Mouse (Mus musculus) cortical plate, adult 2 months (tissue): ENCODE measurements around the gene Ska3. TPM values are rescaled to one million over a fixed set of nuclear protein-coding genes. Genes with fewer than 3 reads are reported as not detected.

Experiments
- H3K27ac ChIP-seq: fragments of 200-500 bp; 2 replicates; pipeline ENCODE4 v1.5.1; 2012; ENCODE audit warnings: low read length, control low read depth, inconsistent platforms; ENCODE audit not compliant: insufficient read depth
- H3K4me1 ChIP-seq: fragments of 200-500 bp; 2 replicates; pipeline ENCODE4 v1.6.1; 2011; ENCODE audit warnings: low read length; ENCODE audit not compliant: control insufficient read depth, insufficient read depth
- H3K4me3 ChIP-seq: fragments of 200-500 bp; 2 replicates; pipeline ENCODE4 v1.5.1; 2011; ENCODE audit warnings: mild to moderate bottlenecking, low read length, control low read depth; ENCODE audit not compliant: insufficient read depth
- CTCF ChIP-seq: fragments of 200-500 bp; IDR thresholded peaks from 2 replicates; pipeline ENCODE4 v1.5.1; 2011; ENCODE audit warnings: mild to moderate bottlenecking, control low read depth, low read length; ENCODE audit not compliant: insufficient read depth; ENCODE audit errors: extremely low read depth
- POLR2A ChIP-seq: fragments of 200-500 bp; IDR thresholded peaks from 2 replicates; pipeline ENCODE4 v1.6.1; 2011; ENCODE audit warnings: mild to moderate bottlenecking, low read length, control low read depth; ENCODE audit not compliant: insufficient read depth; ENCODE audit errors: extremely low read depth
- polyA plus RNA-seq: library from polyadenylated mRNA; depleted of rRNA; stranded (reverse); fragments of >200 nt; gene quantifications from 2 replicates; pipeline ENCODE4 v1.2.3, GENCODE M21; 2012

Ska3 gene
- polyA plus RNA-seq, 1 experiment: 0.67 TPM

- H3K4me3 ChIP-seq: peak within 1 kb of the TSS; percentile 80
- H3K4me1 ChIP-seq: peaks cover 6% of the 10 kb centered on the region
- no peak within 1 kb of the TSS for H3K27ac ChIP-seq
- no peak for TF ChIP-seq CTCF
- peak; percentile 87 for TF ChIP-seq POLR2A
Observed at GRCm38 (mm10) chr14:57797991-57798931, 27.7 kb downstream of the Ska3 start, which contains the start of gene Sap18. Gene Sap18, plus strand, starts transcription at chr14:57798180.

- H3K4me3 ChIP-seq: peak overlapping the region; percentile 80
- peaks cover 6% of the 10 kb centered on the region for H3K4me1 ChIP-seq
- no peak for TF ChIP-seq POLR2A
- TF ChIP-seq CTCF: no peak
- H3K27ac ChIP-seq: no peak overlapping the region
Observed at GRCm38 (mm10) chr14:57797551-57797950, 28.4 kb downstream of the Ska3 start.

GRCm38 (mm10) chr14:57791171-57791570 is 34.8 kb downstream of the Ska3 start:
- no peak overlapping the region for H3K27ac ChIP-seq
- no peak overlapping the region for H3K4me3 ChIP-seq
- H3K4me1 ChIP-seq: no peaks in the 10 kb centered on the region
- TF ChIP-seq POLR2A (no peak), CTCF (no peak)

- Histone ChIP-seq H3K4me1 (no peaks in the 10 kb centered on the region), H3K27ac (no peak overlapping the region), H3K4me3 (no peak overlapping the region)
- TF ChIP-seq CTCF (no peak), POLR2A (no peak)
Observed at GRCm38 (mm10) chr14:57789759-57790158, 36.2 kb downstream of the Ska3 start.

GRCm38 (mm10) chr14:57789311-57789710 is 36.7 kb downstream of the Ska3 start:
- no peak overlapping the region for H3K4me3 ChIP-seq
- TF ChIP-seq CTCF: no peak
- no peak for TF ChIP-seq POLR2A
- H3K27ac ChIP-seq: no peak overlapping the region
- no peaks in the 10 kb centered on the region for H3K4me1 ChIP-seq

- Histone ChIP-seq H3K27ac (no peak overlapping the region), H3K4me3 (no peak overlapping the region), H3K4me1 (no peaks in the 10 kb centered on the region)
- TF ChIP-seq CTCF (no peak), POLR2A (no peak)
Observed at GRCm38 (mm10) chr14:57787406-57787805, 38.6 kb downstream of the Ska3 start.

GRCm38 (mm10) chr14:57772157-57772815 is 53.7 kb downstream of the Ska3 start:
- H3K4me1 ChIP-seq: no peaks in the 10 kb centered on the region
- H3K4me3 ChIP-seq: no peak overlapping the region
- H3K27ac ChIP-seq: no peak overlapping the region
- TF ChIP-seq POLR2A (no peak), CTCF (no peak)

- no peak overlapping the region for H3K27ac ChIP-seq
- H3K4me3 ChIP-seq: no peak overlapping the region
- TF ChIP-seq POLR2A: no peak
- TF ChIP-seq CTCF: no peak
- H3K4me1 ChIP-seq: no peaks in the 10 kb centered on the region
Observed at GRCm38 (mm10) chr14:57769102-57769501, 56.9 kb downstream of the Ska3 start.

GRCm38 (mm10) chr14:57760447-57761412 is 65.3 kb downstream of the Ska3 start:
- Histone ChIP-seq H3K4me1 (no peaks in the 10 kb centered on the region), H3K4me3 (no peak overlapping the region), H3K27ac (no peak overlapping the region)
- TF ChIP-seq POLR2A (no peak), CTCF (no peak)
